Mouse (Mus musculus) adrenal gland, adult 18-20 months (tissue): Measurements from ENCODE around the gene N4bp2. TPM values are rescaled to one million over a fixed set of nuclear protein-coding genes. Genes with fewer than 3 reads are reported as not detected.
A peak's percentile ranks its signal among the peaks of the same experiment; 100 is the strongest.
"Not testable (repeated sequence)": the region's sequence is repeated elsewhere in the genome, so short reads cannot be mapped to it uniquely, and the experiment has no call there.

Source experiments
- DNase-seq, 2 experiments: peaks; one replicate each; pipeline ENCODE4 v3.0.0; 2021 to 2022; ENCODE audit warnings: low spot score in 2 of 2
- total RNA-seq, 2 experiments: library from RNA; stranded (reverse); gene quantifications; 1 replicate in 1 of 2; 2 replicates in 1 of 2; pipeline ENCODE4 v1.2.3; 2021

Gene N4bp2
- total RNA-seq, 2 experiments from 2014 or later = 8.1 to 12.0 TPM

DNA sequence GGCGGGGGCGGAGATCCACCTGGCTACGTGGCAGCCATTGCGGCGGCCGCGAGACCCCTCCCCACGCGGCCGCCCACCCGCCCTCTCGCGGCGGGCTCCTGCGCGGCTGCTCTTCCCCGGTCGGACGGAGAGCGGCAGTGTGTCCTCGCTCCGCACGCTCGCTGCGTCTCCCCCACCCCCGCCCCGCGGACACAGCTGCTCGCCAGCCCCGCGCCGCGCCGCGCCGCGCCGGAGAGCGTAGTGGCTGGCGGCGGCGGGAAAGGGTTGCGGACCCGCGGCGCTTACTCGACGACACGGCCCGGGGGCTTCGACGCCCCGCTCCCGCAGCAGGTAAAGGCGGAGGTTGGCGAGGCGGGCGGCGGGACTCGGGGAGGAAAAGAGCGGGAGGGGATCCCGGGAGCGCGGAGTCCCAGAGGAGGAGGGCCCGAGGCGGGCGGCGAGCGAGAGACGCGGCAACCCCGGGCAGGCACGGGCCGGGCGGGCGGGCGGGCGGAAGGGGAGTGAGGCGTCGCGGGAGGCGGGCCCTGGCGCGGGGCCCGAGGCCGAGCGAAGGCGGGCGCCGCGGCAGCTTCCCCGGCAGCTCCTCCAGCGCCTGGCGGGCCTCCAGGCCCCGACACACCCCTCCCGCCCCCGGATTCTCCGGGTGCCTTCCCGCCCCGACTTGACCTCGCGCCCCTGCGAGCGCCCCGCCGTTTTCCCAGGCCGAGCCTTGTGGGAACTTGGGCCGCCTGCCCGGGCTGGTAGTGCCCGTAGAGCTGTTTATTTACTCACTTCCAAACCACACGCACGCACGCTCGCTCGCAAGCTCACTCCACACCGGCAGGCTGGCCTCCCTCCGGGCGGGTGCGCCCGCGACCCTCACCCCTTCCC, 830 bp downstream of the N4bp2 start:
- peak; percentile 87 to 88 for DNase-seq

DNA sequence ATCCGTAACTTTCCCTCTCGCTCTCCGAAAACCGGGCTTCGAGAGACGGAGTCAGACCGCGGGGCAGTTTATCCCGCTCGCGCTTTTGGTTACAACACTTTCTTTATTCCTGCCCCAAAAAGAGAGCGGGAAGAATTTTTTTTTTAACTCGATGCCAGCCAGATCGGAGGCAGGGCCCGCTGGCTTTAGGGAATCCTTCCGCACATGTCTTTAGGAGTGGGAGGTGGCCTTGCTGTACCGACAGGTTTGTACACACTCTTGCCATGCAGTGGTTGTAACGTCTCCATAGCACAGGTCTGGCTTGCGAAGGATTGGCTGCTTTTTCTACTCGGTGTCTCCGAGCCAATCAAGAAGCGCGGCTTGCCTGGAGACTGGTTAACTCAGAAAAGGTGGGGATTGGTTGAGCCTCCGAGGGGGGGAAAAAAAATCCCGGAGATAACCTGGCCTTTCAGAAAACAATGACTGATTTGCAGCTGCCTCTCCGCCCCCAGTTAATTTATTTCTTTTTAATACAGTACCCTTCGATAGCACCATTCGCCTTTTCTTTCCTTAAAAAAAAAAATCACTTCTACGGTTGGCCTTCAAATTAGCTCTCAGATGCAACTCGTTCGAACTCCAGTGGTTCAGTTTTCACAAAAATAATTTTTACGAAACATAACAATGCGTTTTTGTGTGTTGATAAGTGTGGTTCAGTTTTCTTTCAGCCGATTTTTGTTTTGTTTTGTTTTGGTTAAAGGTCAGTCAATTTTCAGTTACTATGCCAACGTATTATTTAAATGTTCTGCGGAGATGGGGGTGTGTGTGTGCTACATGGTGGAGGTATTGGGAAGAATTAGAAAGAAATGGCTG, 1.7 kb downstream of the N4bp2 start:
- DNase-seq = peak; percentile 63 to 79

GRCm38 (mm10) chr5:65765635-65765911, 2.3 kb downstream of the N4bp2 start:
- no peak for DNase-seq

GRCm38 (mm10) chr5:65768007-65768406, 4.7 kb downstream of the N4bp2 start:
- no peak for DNase-seq

DNA sequence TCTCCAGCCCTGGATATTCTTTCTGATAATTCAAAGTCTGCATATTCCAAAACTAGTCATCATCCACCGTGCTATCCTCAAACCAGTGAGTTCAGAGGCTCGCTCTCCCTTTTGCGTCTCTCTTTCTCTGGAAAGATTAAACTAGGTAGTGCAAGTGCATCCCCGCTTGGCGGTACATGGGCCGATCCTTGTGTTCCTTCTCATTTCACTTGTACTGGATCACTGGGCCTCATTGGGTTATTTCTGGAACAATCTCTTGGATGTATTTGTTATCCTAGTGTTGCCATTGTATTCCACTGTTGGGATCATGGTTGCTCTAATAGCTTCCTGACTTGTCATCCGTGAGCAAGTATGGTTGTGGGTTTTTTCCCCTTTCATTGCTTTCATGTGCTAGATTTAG, 6.7 kb downstream of the N4bp2 start:
- no peak for DNase-seq

DNA sequence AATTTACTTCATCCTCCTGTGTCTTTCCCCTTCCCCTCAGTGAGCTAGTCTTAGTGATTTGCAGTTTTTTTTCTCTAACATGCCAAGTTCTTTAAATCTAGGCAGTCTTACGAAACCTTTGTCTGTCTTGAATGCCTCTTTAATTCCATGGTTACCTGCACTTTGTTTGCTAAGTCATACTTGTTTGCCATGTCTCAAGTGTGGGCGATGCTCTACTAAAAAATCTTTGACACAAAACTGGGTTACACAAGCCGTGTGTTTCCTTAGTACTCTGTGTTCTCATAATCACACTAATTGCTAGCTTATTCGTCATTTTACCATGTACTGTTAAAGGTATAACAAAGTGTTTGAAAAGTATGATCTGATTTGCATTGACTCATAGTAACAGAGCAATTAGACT, 7.2 kb downstream of the N4bp2 start:
- DNase-seq = no peak

GRCm38 (mm10) chr5:65773957-65774356, 10.6 kb downstream of the N4bp2 start:
- not testable (repeated sequence) for DNase-seq

DNA sequence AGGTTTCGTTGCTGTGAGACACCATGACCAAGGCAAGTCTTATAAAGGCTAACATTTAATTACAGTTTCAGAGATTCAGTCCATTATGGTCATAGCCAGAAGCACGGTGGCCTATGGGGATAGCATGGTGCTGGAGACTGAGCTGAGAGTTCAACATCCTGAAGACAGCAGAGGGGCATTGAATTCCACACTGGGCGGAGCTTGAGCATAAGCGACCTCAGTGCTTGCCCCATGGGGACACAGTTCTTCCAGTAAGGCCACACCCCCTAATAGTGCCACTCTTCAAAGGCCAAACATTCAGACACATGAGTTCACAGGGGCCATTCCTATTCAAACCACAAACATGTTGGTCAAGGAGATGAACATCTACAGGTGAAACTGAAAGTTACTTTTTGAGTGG, 12.8 kb downstream of the N4bp2 start:
- DNase-seq = no peak

GRCm38 (mm10) chr5:65776907-65777306, 13.6 kb downstream of the N4bp2 start:
- no peak for DNase-seq

DNA sequence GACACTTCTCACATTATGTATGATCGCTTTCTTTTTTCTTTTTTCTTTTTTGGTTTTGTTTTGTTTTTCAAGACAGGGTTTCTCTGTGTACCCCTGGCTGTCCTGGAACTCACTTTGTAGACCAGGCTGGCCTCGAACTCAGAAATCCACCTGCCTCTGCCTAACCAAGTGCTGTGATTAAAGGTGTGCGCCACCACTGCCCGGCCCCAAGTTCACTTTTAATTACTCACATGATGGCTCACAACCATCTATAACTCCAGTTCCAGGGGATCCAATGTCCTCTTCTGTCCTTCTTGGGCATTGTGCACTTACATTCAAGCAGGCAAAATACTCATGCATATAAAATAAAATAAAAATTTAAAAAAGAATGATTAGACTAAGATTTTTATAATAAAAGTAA, 15.7 kb downstream of the N4bp2 start:
- not testable (repeated sequence) for DNase-seq

DNA sequence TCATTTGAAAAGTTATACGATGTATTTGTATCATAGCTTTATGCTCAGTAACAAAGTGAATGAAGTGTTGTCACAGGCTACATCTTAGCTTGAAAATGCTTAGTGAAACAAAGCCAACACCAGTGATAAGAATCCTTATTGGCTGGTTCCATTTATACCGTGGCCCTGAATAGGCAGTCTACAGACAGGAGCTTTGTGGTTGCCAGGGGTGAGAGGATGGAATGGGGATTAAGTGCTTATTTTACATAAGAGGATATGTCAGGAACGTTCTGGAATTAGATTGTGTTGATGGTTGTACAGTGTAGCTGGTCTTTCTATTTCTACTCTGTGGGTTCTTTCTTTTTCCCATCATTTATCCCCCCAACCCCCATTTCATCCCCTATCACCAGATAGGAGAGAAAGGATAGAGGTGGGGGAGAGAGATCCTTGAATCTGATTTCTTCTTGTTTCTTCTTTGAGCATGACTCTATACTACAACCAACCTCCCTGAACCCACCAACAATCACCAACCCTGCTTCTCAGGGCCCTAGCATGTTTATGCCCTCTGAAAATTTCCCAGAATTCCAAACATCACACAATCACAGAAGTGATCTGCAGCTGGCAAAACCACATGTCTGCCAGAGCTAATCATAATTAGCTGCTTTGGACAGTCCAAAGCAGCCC, 16.2 kb downstream of the N4bp2 start:
- DNase-seq = no peak

DNA sequence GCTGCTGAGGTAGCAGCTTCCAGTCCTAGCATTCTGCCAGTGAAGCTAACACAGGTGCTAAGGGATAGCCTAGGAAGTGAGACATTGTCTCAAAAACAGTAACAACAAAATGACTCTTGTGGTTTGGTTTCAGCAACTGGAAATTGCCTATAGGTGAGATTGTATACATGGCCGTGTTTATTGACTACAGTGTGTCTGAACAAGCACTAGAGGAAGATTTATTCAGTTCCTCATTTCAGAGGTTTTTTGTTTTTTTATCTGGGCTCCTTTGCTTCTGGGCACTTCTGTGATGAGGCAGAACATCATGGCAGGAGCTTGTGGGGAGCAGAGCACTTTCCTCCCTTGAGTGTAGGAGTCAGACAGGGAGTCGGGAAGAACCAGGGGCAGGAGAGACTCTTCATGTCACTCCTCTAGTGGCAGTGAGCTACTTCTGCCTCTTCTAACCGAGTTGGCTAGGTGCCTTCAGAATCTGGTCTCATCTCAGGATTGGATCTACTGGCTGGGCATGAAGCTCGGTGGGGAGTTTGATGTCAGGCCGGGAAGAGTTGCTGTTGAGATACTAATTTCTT, 17.9 kb downstream of the N4bp2 start:
- no peak for DNase-seq

GRCm38 (mm10) chr5:65781769-65782715, 18.7 kb downstream of the N4bp2 start:
- DNase-seq = no peak

DNA sequence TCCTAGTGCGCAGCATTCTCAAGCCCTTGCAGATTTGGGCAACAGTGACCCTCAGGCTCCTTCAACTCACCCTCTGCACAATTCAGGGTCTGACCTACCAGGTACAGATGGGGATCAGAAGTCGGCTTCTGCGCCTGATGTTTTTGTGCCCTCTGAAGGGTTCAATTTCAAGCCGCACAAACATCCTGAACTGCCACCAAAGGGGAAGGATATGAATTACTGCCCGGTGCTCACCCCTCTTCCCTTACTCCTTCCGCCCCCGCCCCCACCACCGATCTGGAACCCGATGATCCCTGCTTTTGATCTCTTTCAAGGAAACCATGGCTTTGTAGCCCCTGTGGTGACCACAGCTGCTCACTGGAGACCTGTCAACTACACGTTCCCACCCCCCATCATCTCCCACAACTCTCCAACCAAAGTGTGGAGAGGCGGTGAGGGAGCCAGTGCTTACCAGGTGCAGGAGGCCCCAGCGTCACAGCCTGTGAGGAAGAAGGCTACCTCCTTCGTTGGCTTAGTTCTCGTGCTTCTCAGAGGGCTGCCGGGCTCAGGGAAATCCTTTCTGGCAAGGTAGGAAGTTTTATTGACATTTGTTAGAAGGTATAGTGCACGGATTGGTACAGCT, 27.4 kb downstream of the N4bp2 start:
- no peak for DNase-seq

GRCm38 (mm10) chr5:65794202-65794601, 30.9 kb downstream of the N4bp2 start:
- no peak for DNase-seq

DNA sequence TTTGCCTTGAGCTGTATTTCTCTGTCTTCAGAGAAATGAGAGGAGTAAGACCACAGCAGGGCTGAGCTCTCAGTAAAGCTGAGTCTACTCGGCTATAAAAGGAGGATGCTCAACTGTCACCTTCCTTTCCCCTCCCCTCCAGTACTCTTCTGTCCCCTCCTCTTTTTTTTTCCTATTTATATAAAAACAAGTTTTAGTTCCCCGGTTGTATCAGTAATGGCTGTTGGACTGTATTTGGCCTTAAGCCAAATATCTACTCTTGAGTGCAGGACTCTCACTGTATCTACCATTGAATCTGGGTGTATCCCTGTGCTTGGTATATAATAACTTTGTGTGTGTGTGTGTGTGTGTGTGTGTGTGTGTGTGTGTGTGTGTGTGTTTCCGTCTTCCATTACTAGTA, 31.4 kb downstream of the N4bp2 start:
- no peak for DNase-seq

- DNase-seq = no peak
Measured at GRCm38 (mm10) chr5:65795293-65795993, 32.1 kb downstream of the N4bp2 start.

DNA sequence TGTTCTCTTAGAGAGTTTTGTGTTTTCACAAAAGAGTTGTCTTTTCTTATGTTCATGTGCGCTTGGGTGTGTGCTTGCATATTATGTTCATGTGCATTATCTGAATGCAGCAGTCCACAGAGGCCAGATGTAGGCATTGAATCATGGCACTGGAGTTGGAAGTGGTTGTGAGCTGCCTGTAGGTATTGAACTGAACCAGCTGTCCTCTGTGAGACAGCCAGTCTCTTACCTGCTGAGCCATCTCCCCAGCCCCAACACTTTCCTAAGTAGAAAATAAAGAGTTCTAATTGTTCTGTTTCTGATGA, 32.6 kb downstream of the N4bp2 start:
- DNase-seq = no peak

DNA sequence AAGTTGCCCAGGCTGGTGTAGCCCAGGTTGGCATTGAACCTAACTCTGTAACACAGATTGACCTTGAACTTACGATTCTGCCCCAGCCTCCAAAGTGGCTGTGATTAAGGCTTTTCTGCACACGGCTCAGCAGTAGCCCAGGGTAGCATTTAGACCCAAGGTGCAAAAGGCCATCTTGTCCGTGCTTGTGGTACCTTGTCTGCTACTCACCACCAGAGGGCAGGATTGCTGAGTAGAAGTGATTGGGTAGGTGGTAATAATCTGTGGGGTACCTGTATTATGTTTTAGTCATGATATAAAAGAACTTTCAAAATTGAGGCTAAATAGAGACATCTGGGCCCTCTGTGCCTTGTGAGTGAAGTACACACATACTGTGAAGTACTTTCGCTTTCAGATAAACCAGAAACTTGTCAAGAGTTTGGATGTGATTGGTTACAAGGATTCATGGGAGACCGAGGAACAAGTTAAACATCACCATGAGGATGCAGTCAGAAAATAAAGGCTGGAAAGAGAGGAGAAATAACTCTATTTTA, 60.3 kb downstream of the N4bp2 start:
- DNase-seq = peak; percentile 31 to 37
